Mouse (Mus musculus) left cerebral cortex, postnatal 36 days (tissue): ENCODE results near the gene Scgb3a1. TPM values are rescaled to one million over a fixed set of nuclear protein-coding genes. Genes with fewer than 3 reads are reported as not detected.

Source experiments
- DNase-seq, 2 experiments: peaks; one replicate each; pipeline ENCODE4 v3.0.0; 2021 to 2022; ENCODE audit warnings: low spot score in 2 of 2, mixed read lengths in 1 of 2
- intact Hi-C: fragments of 180-260 bp; cut with DNase I; formaldehyde crosslinking; loops from one replicate; pipeline ENCODE4 v1.15.1; 2025
- total RNA-seq, 2 experiments: library from RNA; stranded (reverse); gene quantifications; 2 replicates each; pipeline ENCODE4 v1.2.3; 2021

The Scgb3a1 gene
- total RNA-seq = under 1 TPM in 1 of 2 experiments, not detected in 1; 0.99 TPM

DNA sequence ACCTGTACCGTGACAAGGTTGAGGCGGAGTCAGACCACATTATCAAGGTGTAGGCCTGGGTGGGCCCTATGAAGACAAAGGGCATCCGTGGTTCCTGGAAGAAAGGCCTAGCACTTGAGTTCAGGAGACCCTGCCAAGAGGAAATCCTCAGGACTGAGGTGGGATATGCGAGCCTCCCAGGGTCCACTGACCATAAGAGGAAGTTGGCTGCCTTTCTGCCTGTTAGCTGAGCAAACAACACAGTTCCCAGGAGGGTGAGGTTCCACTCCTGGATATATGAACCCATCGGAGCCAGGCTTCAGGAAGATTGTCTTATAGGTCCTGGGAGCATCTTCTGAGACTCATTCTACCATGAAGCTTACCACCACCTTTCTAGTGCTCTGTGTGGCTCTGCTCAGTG is at the start of gene Scgb3a1:
Gene Scgb3a1, plus strand, starts transcription at position 301 of the 400 bp plus-strand sequence.
- intact Hi-C loops = no loop called here

DNA sequence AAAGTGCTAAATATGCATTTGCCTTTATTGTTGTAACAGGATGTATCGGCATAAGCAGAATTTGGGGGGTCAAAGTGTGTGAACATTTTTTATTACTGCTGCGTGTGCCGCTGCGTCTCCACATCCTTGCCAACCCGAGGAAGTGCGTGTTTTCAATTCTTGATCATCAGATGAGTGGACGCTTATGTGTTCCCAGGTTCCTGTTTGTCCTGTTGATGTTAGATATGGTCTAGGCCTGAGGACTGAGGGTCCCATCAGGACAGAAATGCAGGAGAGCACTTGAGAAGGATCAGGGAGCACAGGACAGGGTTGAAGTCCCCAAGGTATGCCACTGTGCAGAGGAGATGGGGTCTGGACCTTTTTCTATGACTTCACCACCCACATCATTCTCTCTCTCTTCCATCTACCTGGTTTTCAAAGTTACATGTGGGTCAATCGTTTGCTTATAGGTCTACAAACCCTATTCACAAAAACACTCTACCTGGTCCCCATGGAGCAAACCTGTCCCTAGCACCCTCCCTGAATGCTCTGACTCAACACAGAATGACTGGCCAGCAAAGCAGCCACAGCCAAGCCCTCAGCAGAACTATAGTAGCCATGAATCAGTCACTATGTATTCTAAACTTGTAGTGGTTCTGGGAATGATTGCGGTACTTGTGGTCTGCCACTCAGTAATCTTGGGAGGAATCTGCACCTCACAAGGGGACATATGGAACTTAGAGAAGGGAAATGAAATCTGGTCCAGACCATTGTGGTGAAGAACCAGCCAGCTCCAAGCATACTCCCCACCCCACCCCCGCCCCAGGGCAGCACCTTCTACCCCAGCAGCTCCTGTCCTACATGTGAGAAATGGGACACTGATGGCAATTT is 47.3 kb upstream of the Scgb3a1 start:
- intact Hi-C loops = no loop called here
- no peak for DNase-seq

More for the DNA sequence above, at the start of gene Scgb3a1:
- no peak for DNase-seq

DNA sequence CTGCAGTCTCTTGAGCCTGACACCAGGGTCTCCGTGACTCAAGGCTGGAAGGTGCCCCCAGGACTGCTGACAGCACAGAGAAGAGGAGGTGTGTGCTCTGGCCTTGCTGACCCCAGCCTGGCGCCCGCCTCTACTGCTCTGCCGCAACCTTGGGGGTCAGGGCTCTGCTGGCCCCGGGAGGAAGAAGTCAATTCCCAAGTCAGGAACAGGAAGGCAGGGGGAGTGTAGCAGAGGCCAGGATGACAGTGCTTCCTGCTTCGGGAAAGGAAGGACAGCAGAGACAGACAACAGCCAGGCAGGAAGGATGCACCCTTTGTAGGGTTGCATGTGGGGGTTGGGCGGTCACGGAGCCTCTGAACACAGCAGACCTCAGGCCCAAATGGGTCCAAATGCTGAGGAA is 44.9 kb upstream of the Scgb3a1 start:
- DNase-seq = no peak
- intact Hi-C loops = no loop called here

DNA sequence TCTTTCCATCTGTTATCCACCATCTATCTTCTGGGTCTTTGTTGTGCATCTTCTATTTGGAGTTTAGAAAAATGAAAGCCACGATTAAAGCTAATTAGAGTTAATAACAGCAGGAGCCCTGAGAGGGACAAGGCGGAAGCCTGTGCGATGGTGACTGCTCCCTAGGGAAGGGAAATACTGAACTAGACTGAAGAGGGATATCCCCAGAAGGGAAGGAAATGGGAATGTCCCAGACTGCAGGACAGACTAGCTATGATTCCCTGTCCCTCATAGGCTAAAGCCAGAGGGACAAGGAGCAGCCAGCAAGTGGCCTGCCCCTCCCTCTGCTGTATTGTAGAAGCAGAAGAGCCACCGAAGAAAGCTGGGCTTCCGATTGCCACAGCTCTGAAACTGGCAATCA is 41.5 kb upstream of the Scgb3a1 start:
- intact Hi-C loops = no loop called here
- no peak for DNase-seq

DNA sequence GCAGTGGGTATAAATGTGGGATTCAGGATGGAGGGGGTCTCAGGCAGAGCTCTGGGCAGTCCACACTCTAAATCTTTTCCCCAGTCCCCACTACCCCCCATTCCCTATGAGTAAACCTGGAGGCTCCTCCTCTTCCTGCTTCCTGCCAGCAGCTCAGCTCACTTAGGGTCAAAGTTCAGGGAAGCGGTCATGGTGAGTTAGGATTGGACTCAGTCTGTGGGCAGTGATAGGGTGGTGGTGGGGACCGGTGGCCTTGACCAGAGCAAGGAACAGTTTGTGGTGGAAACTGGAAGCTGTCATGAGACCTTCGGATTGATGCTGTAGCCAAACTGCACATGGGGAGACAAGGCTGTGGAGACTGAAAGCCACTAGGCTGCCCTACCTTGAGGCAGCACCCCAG is 39.3 kb upstream of the Scgb3a1 start:
- no peak for DNase-seq
- intact Hi-C loops = no loop called here

DNA sequence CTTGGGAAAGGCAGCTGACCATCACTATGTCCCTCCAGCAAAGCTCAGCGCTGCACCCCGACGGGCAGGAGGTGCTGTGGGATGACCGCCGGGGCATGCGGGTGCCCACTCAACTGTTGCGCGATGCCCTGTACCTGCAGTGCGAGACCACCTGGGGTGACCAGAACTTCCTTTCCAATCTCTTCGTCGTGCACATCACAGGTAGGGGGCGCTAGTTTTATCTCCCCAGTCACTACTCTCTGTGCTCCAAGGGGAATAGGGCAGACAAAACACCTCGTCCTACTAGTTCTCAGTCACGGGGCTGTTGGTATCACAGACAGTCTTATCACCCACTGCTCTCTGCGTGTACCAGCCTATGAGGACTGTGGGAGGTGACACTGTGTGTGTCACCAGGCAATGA is 37.5 kb upstream of the Scgb3a1 start:
- no peak for DNase-seq
- intact Hi-C loops = no loop called here

DNA sequence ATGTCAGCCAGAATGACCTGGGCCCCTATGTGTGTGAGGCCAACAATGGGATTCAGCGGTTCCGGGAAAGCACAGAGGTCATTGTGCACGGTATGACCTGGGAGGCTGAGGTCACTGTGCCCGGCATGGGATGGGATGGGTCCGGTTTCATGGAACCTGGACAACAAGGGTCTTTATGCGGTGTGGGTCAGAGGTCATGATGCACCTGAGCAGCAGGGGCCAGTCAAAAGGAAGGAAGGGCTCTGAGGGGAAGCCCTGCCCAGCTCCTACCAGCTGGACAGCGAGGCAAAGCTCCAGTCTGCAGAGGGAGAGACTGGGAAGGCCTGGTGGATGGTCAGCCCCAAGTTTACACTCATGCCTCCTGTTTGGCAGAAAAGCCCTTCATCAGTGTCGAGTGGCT is 36.7 kb upstream of the Scgb3a1 start:
- intact Hi-C loops = no loop called here
- DNase-seq = no peak

DNA sequence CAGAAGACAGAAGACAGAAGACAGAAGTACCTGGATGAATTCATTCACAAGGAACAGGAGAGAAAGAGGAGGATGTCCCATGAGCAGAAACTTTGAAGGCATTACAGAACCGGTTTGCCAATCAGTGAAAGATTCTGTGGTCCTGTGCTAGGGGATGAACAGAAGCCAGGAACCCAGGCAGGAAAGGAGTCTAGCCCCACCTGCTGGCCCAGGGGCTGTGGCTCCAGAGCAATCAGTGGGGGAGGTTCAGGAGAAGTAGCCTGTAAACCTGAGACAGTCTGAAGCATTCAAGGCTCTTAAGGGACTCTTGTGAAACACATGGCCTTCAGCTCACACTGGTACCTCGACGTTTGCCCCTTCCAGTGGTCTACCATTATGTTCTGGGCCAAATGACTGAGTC is 32.3 kb upstream of the Scgb3a1 start:
- DNase-seq = no peak
- intact Hi-C loops = no loop called here

DNA sequence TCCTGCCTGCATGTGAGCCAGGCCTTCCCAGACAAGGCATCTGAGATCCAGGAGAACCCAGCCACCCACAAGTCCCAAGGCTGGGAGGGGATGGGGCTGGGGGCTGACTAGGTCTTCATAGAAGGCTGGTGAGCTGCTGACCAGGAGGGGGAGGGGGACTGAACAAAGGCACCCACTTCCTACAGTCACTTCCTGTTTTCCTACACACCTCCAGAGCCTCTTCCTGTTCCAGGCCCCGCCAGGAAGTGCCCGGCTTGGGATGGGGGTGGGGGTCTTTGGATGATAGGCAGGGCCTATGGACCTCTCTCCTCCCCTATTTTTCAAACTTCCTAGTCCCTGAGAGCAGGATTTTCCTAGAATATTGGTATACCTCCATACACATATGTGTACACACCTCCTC is 31.2 kb upstream of the Scgb3a1 start:
- intact Hi-C loops = no loop called here
- no peak for DNase-seq

DNA sequence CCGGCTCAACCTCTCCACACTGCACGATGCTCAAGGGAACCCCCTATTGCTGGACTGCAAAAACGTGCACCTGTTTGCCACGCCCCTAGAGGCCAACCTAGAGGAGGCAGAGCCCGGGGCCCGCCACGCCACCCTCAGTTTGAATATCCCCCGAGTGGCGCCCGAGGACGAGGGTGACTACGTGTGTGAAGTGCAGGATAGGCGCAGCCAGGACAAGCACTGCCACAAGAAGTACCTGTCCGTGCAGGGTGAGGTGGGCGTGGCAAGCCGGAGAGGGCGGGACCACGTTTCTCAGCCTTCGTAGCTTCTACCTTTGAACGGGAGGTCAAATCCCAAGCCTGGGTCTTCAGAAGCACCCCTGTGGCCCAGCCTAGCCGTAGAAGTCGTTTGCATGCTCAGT is 29.3 kb upstream of the Scgb3a1 start:
- DNase-seq = no peak
- intact Hi-C loops = no loop called here

DNA sequence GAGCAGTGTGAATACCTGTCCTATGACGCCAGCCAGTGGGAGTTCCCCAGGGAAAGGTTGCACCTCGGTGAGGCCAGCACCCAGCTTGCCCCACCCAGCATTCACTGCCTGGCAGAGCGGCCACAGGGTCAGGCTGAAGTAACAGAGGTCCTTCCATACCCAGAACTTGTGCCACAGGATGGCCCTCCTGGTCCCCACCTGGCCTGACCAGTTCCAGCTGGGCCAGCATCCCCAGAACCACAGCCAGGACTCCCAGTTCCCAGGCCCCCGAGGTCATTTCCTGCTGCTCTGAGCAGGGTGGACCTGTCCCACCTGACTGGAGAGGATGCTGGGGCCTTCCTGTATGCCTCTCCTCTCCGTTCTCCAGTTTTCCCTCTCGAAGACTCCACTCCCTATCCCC is 27.7 kb upstream of the Scgb3a1 start:
- intact Hi-C loops = no loop called here

DNA sequence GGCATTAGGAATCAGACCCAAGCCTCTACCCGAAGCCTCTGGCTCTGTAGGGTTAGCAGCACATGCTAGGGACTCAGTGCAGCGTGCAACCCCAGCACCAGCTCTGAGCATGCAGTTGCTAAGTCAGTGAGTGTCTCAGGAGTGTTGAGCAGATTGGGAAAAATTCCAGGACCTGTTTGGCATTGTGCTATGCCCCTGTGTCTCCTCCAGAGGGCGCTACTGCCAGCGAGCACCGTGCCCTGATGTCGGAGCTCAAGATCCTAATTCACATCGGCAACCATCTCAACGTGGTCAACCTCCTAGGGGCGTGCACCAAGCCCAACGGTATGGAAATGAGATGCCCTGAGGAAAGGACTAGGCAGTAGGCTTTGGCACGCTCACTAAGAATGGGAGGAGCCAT is 27.0 kb upstream of the Scgb3a1 start:
- DNase-seq = no peak
- intact Hi-C loops = no loop called here

More for the DNA sequence above, 27.7 kb upstream of the Scgb3a1 start:
- no peak for DNase-seq

DNA sequence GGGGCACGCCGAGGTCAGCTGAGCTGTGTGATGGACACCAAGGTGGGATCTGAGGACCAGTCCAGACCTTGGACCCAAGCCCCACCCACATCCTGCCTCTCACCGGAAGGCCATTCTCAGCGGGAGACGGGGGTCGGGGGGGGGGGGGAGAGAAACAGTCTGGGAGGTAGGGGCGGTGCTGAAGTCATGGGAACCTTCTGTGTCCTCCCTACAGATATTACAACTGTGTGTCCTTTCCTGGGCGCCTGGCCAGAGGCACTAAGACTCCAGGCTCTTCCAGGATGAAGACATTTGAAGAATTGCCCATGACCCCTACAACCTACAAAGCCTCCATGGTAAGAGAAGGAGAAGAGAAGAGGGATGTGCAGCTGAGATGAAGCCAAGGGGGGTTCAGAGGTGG is 17.7 kb upstream of the Scgb3a1 start:
- DNase-seq = no peak
- intact Hi-C loops = no loop called here

DNA sequence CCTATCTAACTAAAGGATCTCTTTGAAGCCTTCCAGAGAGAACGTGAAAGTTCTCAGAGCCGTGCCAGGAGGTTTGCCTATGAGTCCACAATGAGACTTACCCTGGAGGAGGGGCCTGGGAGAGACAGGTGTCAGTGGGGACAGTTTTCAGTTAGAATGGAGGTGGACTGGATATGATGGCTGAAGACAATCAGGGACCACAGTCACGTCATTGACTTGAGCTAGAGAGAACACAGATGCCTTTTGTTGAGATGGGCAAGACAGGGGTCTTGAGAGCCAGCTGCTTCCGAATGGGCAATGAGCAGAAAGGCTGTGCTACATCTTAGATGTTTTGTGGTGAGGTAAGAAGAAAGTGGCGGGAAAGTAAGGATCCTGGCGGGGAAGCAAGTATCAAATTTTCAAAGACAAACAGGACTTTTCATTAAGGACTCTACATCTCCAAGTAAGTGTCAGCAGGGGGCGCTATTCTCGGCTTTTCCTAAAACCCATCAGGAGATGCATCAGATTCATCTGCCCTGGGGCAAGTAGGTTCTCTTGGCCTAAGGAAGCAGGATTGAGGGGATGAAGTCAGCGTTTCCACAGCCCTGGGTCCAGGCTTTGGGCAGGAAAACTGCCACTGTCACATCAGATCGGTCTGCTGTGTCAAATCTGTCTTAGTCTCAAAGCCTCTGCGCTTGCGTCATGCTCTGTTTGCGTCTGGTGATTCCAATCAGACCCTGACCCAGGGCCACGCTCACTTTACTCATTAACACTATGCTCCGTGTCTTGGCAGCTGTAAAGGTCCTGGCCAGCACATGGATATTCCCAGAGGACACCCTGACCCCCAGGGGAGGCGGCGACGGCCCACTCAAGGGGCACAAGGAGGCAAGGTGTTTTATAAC is 13.1 kb upstream of the Scgb3a1 start:
- intact Hi-C loops = loop anchor here (5.0 kb wide), 2 partner anchors 62 to 197 kb away; partner anchors contain the start of genes Cnot6 and Mapk9
- DNase-seq = no peak

DNA sequence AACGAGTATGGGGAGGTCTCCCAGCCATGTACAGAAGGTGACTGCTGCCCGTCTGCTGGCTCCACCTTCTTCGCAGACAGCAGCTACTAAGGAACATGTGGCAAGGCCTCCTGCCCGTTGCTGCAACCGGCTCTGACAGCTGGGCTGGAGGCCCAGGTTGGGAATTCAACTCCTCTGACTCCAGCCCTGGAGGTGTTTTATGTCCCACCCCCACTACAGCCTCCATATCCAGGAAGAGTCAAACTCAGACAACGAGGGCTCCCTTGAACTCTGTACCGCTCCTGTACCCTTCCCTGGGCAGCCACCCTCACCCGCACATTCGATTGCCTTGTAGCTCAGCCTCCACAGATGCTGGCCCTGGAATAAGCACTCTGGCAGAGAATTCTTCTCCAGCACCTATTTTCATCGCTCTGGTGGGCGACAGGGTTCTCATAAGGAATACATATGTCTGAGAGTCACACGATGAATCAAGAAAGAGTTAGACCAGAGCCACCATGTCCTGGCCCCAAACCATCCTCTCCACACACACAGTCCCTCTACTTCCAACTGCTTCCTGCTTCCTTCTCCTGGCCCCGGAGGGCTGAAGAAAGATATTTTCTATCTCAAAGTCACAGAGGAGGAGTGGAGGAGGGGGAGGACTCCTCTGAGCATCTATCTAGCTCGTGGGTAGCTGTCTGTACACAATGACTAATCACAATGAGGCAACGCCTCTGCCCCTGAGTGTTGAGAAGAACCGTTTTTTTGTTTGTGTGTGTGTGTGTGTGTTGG is 12.2 kb upstream of the Scgb3a1 start:
- peak; percentile 57 to 60 for DNase-seq
- intact Hi-C loops = loop anchor here (5.0 kb wide), 2 partner anchors 61 to 196 kb away; partner anchors contain the start of genes Cnot6 and Mapk9

DNA sequence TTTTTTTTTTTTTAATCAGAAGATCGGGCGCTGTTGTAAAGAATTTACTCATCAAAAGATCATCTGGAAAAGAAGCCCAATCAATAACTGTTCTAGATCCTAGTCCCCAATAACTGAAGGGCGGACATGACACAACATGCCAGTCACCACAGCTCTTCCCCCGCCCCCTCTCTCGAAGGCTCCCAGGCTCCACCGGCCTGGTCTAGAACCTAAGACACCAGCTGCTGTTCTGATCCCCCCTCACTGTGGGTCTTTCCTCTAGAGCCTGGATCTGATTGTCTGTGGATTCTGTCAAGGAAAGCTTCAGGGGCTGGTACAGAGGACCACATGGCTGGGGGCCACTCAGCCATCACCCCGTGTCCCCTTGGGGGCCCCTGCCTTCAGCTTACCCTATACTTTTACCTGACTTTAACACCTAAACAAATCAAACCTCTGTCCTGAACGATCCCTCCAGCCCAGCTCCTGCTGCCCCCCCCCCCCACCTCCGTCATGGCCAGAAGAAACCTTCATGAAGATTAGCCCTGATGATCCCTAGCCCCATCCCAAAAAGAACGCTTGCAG is 11.6 kb upstream of the Scgb3a1 start:
- intact Hi-C loops = loop anchor here (5.0 kb wide), 2 partner anchors 60 to 195 kb away; partner anchors contain the start of genes Cnot6 and Mapk9
- no peak for DNase-seq

DNA sequence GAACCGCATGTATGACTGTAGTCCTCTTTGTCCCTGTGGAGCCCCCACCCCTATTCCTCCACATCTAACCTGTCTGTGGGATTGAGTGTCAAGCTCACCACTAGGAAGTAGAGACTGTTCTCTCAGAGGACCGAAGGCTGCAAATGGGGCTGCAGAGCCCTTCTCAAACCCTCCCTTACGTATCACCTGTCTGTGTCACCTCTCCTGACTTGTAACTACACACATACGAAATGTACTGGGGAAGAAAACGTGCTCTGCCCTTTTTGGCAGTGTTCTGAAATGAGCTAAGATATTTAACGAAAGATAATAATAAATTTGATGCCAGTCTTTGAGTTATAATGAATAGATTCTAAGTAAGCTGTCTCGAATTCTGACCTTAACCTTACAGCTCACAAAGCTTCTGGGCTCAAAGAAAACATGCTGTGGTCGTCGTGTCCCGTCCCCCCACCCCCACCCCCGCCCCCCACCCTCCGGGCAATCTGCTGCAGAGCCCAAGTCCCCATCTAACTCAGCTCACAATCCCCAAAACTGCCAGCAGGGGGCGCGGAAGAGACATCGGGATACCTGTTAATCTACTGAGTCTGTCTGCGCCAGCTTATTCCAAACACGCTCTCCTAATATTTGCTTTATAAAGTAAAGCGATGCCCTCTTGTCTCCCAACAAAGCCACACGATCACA is 10.9 kb upstream of the Scgb3a1 start:
- intact Hi-C loops = loop anchor here (5.0 kb wide), 2 partner anchors 60 to 195 kb away; partner anchors contain the start of genes Cnot6 and Mapk9

DNA sequence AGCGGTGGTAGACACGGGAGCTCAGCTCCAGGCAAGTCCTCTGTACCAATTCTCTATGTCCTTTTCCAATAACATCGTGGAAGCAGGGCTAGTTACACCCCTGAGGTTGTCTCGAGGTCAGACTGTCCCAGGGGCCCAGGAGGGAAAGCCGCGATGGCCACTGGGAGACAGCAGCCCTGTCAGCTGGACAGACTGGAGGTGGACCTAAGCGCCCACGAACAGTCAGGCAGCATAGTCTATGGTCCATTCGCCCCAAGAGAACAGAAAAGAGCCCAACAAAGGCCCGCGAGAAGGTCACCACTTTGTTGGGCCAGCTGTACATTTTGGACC is 10.4 kb upstream of the Scgb3a1 start:
- intact Hi-C loops = loop anchor here (5.0 kb wide), 2 partner anchors 59 to 194 kb away; partner anchors contain the start of genes Cnot6 and Mapk9
- DNase-seq = no peak

More for the DNA sequence above, 10.9 kb upstream of the Scgb3a1 start:
- DNase-seq = peak; percentile 74 to 86

DNA sequence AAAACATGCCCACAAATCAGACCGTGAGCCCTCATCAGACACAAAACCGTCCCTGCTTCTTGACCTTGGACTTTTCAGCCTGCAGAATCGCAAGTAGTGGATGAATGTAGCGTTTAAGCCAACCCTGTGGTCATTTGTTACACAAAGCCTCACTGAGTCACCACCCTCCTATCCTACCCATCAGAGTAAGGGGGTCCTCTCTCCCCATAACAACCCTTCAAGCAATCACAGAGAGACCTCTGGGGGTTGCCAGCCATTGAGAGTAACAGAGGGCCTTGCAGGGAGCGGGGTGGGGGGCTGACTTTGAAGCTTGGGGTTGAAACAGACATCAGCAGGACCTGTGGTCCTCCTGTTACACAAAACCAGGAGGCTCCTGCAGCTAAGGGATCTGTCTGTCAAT is 8.8 kb upstream of the Scgb3a1 start:
- intact Hi-C loops = loop anchor here (5.0 kb wide), 2 partner anchors 58 to 193 kb away; partner anchors contain the start of genes Cnot6 and Mapk9
- no peak for DNase-seq
